Mouse (Mus musculus): ENCODE measurements around the gene Nrp2. TPM values are rescaled to one million over a fixed set of nuclear protein-coding genes. Genes with fewer than 3 reads are reported as not detected.

The Nrp2 gene
- polyA plus RNA-seq, 1 experiment from 2014 or later = 20.5 TPM

DNA sequence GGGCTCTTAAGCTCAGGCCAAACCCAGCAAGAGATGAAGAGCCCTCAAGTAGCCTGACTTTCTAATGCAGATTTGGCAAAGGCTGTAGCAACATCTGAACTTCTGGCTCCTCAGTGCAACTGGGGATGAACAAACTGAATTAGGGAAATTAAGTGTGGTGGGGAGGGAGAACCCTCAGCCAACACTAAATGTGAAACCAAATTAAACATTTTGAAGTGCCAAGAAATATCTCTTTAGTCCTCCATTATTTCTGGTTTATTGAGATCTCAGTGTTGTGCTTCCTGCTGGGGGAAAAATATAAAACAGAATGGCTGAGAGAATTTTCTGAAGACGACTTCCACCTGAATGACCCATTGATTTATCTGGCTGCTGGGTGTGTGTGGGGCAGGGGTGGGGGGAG lies 102.9 kb downstream of the Nrp2 start:
- H3K9me3 ChIP-seq = no peaks in the 10 kb centered on the region
- WGBS = 21% methylated on average over 1 of the region's 1 CpGs
- H3K27me3 ChIP-seq (replicated peaks; ENCODE audit: low read depth, poor library complexity, severe bottlenecking) = no peaks in the 10 kb centered on the region
- H3K4me1 ChIP-seq = peaks cover 45% of the 10 kb centered on the region
- H3K4me3 ChIP-seq = no peak overlapping the region
- no peak for DNase-seq (ENCODE audit: low spot score)
- no peak overlapping the region for H3K27ac ChIP-seq (replicated peaks)
- H3K36me3 ChIP-seq (replicated peaks) = 0 out of 2 replicates have a peak, but pooled peaks cover 2% of the 10 kb centered on the region

DNA sequence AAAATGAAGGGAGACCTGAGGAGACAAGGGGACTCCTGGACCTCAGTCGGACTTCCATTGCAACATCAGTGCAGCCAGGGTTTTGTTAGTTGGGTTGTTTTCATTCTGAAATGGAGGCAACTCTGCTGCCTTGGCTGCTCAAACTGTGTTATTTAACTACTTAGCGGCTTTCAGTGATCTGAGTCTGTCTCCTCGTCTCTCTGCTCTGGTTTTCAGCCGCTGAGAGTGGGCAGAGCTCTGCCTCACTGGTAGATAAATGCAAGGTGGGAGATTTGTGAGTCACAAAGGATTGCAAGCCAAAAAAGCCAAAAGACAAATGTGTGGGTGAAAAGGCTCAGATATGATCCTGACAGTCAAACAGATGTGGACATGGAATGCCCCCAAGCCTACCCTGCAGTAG lies 105.3 kb downstream of the Nrp2 start:
- H3K36me3 ChIP-seq (replicated peaks) = 0 out of 2 replicates have a peak, but pooled peaks cover 2% of the 10 kb centered on the region
- 89% methylated on average over 4 of the region's 4 CpGs for WGBS
- H3K27ac ChIP-seq (replicated peaks) = 0 out of 2 replicates have a peak overlapping the region, but pooled peaks have one; percentile 14
- H3K27me3 ChIP-seq (replicated peaks; ENCODE audit: low read depth, poor library complexity, severe bottlenecking) = no peaks in the 10 kb centered on the region
- no peaks in the 10 kb centered on the region for H3K9me3 ChIP-seq
- peaks cover 52% of the 10 kb centered on the region for H3K4me1 ChIP-seq
- no peak overlapping the region for H3K4me3 ChIP-seq
- no peak for DNase-seq (ENCODE audit: low spot score)

DNA sequence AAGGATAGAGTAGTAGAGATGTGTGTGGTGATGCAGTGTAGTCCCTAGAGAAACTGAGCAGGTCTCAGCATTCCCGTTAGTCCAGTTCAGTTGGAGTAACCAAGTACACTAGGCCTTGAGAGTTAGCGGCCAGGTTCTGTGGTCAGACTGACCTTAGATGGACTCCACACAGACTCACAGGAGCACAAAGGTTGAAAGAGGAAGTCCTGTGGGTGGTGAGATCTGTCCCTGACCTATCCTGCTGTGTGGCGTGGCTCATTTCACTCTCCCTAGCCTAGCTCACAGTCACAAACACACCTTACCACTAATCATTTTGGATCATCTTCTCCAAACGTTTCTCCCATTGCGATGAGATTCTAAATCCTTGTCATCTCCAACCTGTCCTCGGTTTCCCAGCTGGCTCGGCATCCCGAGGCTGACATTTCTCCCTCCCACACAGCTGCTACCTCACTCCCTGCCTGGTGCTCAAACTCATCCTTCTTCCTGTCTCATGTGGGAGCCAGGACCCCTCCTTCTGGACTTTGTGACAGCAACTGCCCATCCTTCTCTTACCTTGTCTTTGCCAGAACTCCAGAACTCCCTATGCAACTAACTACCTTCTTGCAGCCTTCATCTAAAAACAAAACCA lies 106.6 kb downstream of the Nrp2 start:
- WGBS = 90% methylated on average over 8 of the region's 8 CpGs
- Histone ChIP-seq H3K27ac (replicated peaks) (no peak overlapping the region), H3K9me3 (no peaks in the 10 kb centered on the region), H3K4me1 (peaks cover 61% of the 10 kb centered on the region), H3K27me3 (replicated peaks; ENCODE audit: low read depth, poor library complexity, severe bottlenecking) (no peaks in the 10 kb centered on the region), H3K36me3 (replicated peaks) (no peaks in the 10 kb centered on the region), H3K4me3 (no peak overlapping the region)
- no peak for DNase-seq (ENCODE audit: low spot score)

- DNase-seq (ENCODE audit: low spot score) = no peak
- no peak overlapping the region for H3K27ac ChIP-seq (replicated peaks)
- no peaks in the 10 kb centered on the region for H3K27me3 ChIP-seq (replicated peaks; ENCODE audit: low read depth, poor library complexity, severe bottlenecking)
- H3K4me1 ChIP-seq = peaks cover 48% of the 10 kb centered on the region
- no peaks in the 10 kb centered on the region for H3K9me3 ChIP-seq
- WGBS = 96% methylated on average over 7 of the region's 7 CpGs
- no peak overlapping the region for H3K4me3 ChIP-seq
- peaks cover 10% of the 10 kb centered on the region for H3K36me3 ChIP-seq (replicated peaks)
Measured at GRCm38 (mm10) chr1:62811141-62811540, 108.1 kb downstream of the Nrp2 start.

DNA sequence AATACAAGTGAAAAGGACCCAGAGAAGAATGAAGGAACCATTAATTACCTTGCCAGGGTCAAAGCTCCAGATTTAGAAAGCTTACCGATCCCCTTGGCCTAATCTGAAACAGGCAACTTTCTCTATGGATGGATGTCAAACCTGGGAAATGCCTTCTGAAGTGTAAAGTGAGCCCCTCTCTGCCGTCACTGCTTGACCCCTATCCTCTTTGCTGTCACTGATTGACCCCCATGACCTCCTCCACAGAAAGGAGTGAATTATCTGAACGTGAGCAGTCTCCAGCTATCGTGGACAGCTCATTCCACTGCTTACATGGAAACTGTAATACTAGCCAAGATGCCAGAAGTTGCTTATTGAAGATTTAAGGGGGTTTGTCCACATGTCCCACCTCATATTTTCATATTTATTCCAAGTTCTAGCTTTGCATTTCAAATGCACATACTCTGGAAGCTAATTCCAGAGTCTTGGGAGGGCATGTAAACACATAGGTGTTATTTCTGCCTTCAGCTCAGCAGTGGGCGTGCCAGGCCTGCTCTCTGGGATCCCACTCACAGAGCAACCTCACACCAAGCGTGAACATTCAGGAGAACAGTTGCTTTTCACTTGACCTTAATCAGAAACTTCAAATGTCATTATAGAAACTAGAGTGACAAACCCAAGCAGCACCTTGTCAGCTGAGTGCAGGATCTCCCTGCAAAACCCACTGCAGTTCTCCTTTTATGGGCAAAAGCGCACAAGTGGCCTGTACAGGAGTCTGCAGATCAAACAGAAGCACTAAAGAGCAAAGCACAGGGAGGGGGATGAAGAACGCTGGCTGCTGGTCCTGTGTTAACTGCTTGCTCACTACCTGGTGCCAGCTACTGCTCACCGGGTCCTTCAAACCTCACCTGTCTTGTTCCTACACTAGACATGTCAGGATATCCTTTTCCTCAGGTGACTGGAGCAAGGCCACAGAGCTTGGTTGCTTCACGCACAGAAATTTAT lies 109.9 kb downstream of the Nrp2 start:
- peak; percentile 59 for DNase-seq (ENCODE audit: low spot score)
- H3K27ac ChIP-seq (replicated peaks) = peak overlapping the region; percentile 63

GRCm38 (mm10) chr1:62813938-62814337 lies 110.9 kb downstream of the Nrp2 start:
- Histone ChIP-seq H3K27ac (replicated peaks) (peak overlapping the region; percentile 63), H3K27me3 (replicated peaks; ENCODE audit: low read depth, poor library complexity, severe bottlenecking) (no peaks in the 10 kb centered on the region), H3K4me3 (no peak overlapping the region), H3K4me1 (peaks cover 36% of the 10 kb centered on the region), H3K36me3 (replicated peaks) (peaks cover 14% of the 10 kb centered on the region), H3K9me3 (no peaks in the 10 kb centered on the region)
- peak; percentile 23 for DNase-seq (ENCODE audit: low spot score)
- 27% methylated on average over 1 of the region's 1 CpGs for WGBS

More for the DNA sequence above, 109.9 kb downstream of the Nrp2 start:
- H3K27me3 ChIP-seq (replicated peaks; ENCODE audit: low read depth, poor library complexity, severe bottlenecking) = no peaks in the 10 kb centered on the region
- WGBS = 41% methylated on average over 10 of the region's 10 CpGs
- peaks cover 36% of the 10 kb centered on the region for H3K4me1 ChIP-seq
- H3K36me3 ChIP-seq (replicated peaks) = peaks cover 14% of the 10 kb centered on the region
- H3K9me3 ChIP-seq = no peaks in the 10 kb centered on the region
- no peak overlapping the region for H3K4me3 ChIP-seq

GRCm38 (mm10) chr1:62817566-62817965 lies 114.5 kb downstream of the Nrp2 start:
- Histone ChIP-seq H3K4me3 (no peak overlapping the region), H3K27ac (replicated peaks) (no peak overlapping the region), H3K9me3 (no peaks in the 10 kb centered on the region), H3K27me3 (replicated peaks; ENCODE audit: low read depth, poor library complexity, severe bottlenecking) (no peaks in the 10 kb centered on the region; the same call in 1 of the 2 replicates), H3K4me1 (peaks cover 30% of the 10 kb centered on the region), H3K36me3 (replicated peaks) (peaks cover 14% of the 10 kb centered on the region)
- no peak for DNase-seq (ENCODE audit: low spot score)
- WGBS = 89% methylated on average over 7 of the region's 7 CpGs

GRCm38 (mm10) chr1:62820170-62820569 lies 117.1 kb downstream of the Nrp2 start:
- WGBS = 79% methylated on average over 3 of the region's 3 CpGs
- H3K4me1 ChIP-seq = peaks cover 21% of the 10 kb centered on the region

DNA sequence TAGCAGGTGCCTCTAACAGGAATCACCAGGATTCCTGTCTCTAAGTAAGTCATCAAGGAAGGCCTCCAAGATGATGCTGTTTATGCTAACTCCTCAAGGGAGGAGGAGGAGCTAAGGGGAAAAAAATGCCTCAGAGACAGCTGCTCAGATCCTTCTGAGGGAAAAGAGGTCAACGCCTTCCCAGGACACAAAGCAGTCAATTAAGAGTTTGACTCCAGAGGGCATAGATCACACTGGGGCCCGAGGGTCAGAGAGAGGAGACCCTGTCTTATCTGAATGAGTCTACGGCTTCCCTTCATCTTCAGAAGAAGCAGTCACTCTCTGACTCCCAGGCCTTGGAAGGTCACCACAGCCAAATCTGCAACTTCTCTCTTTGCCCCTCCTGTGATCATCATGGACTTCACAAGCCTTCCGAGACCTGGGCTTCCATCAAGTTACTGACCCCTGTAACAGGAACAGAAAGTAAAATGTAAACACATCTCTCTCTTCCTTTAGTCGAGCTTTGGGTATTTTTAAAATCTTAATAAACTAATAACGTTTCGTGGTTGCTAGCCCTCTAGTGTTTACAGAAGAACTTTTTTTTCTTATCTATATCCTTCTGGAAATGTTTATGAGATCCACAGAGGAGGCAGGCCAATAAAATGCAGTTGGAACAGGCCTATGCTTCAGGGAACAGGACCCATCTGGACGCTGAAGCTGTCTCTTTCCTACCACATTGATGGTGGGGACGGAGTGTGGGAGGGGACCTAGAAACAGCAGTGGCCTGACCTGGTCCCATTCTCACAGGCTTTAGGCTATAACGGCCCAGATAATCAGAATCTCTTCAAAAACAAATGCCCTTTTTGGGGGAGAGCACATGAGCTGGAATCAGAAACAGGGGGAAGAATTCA lies 118.7 kb downstream of the Nrp2 start:
- H3K4me3 ChIP-seq = no peak overlapping the region
- H3K27me3 ChIP-seq (replicated peaks; ENCODE audit: low read depth, poor library complexity, severe bottlenecking) = no peaks in the 10 kb centered on the region; the same call in 1 of the 2 replicates
- no peak for DNase-seq (ENCODE audit: low spot score)
- WGBS = 32% methylated on average over 10 of the region's 10 CpGs
- peaks cover 21% of the 10 kb centered on the region for H3K4me1 ChIP-seq
- no peaks in the 10 kb centered on the region for H3K9me3 ChIP-seq
- no peak overlapping the region; the same call in 1 of the 2 replicates for H3K27ac ChIP-seq (replicated peaks)
- H3K36me3 ChIP-seq (replicated peaks) = no peaks in the 10 kb centered on the region; the same call in 1 of the 2 replicates

More at GRCm38 (mm10) chr1:62820170-62820569, 117.1 kb downstream of the Nrp2 start:
- Histone ChIP-seq H3K36me3 (replicated peaks) (peaks cover 12% of the 10 kb centered on the region), H3K9me3 (no peaks in the 10 kb centered on the region), H3K27me3 (replicated peaks; ENCODE audit: low read depth, poor library complexity, severe bottlenecking) (no peaks in the 10 kb centered on the region; the same call in 1 of the 2 replicates), H3K27ac (replicated peaks) (no peak overlapping the region), H3K4me3 (no peak overlapping the region)
- peak; percentile 35 for DNase-seq (ENCODE audit: low spot score)

DNA sequence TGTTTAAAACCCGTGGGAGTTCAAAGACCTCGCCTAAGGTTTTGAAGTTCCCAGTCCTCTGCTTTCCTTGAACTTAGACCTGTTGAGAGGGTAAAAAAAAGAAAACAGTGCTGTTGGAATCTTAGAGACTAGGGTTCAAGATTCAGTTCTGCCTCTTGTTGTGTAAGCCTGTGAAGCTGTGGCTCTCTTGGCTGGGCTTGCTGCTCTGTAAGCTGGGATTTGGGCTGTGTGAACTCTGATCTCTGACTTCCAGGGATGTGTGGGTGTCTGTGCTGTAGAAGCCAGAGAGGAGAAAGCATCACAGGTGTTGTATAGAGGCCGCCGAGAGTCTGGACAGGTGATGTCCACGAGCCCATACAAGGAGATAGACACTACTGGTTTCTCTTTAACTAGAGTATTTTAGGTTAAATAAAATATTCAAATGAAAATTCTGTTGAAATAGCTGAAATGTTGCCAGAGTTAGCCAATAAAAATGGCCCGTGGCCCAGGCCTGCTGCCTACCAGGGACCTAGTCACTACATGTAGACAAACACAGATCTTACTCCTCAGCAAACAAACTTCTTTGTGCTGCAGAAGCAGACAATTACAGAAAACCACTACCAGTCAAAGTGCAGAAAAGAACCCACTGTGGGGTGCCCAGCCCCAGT lies 120.6 kb downstream of the Nrp2 start:
- DNase-seq (ENCODE audit: low spot score) = no peak
- Histone ChIP-seq H3K36me3 (replicated peaks) (no peaks in the 10 kb centered on the region; the same call in 1 of the 2 replicates), H3K4me3 (no peak overlapping the region), H3K27me3 (replicated peaks; ENCODE audit: low read depth, poor library complexity, severe bottlenecking) (no peaks in the 10 kb centered on the region; the same call in 1 of the 2 replicates), H3K4me1 (peaks cover 26% of the 10 kb centered on the region), H3K9me3 (no peaks in the 10 kb centered on the region), H3K27ac (replicated peaks) (no peak overlapping the region)
- WGBS = 76% methylated on average over 6 of the region's 6 CpGs

DNA sequence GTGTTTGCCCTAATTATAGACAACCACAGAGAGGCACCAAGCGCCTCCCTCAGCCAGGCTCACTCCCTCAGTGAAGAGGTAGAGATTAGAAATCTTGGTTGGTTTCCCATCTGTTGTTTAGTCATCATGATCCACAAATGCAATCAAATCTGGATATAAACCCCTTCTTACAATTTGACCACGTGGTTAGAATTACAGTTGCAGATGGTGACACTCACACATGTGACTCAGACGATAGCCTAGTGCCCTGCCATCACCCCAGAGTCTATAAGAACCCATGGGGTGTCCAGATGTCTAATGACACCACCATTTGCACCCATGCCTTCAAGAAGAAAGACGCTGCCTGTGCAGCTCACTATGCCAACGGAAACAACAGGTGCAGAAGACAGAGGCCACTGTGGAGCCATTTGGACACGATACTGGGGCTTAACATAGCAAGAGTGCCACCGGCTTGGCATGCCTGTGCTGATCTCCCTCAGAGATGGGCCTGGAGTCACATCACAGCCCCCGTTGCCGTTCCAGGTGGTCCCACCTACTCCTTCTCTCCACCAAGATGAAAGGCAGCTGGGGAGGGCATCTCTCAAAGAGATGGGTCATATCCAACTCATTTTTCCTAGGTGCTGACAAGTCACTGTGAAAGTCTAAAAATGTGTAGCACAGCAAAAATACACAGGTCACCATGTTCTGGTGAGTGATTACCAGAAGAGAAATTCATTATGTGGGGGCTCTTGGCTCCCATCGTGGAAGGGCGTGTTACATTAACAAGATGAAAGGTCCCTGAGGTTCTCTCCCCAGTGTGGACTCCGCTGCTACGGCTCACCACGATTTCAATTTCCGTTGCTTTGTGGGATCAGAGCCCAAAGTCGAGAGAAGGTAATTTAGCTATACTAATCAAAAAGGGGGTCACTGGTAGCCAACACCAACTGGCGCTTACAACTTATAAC lies 123.0 kb downstream of the Nrp2 start:
- no peaks in the 10 kb centered on the region for H3K36me3 ChIP-seq (replicated peaks)
- peaks cover 38% of the 10 kb centered on the region for H3K4me1 ChIP-seq
- no peak for DNase-seq (ENCODE audit: low spot score)
- H3K27me3 ChIP-seq (replicated peaks; ENCODE audit: low read depth, poor library complexity, severe bottlenecking) = no peaks in the 10 kb centered on the region; the same call in 1 of the 2 replicates
- no peaks in the 10 kb centered on the region for H3K9me3 ChIP-seq
- 90% methylated on average over 17 of the region's 17 CpGs for WGBS
- H3K27ac ChIP-seq (replicated peaks) = no peak overlapping the region
- H3K4me3 ChIP-seq = no peak overlapping the region
